Mouse (Mus musculus): ENCODE data around the gene Med7. TPM values are rescaled to one million over a fixed set of nuclear protein-coding genes. Genes with fewer than 3 reads are reported as not detected.
A peak's percentile ranks its signal among the peaks of the same experiment; 100 is the strongest.

Med7 gene
- polyA plus RNA-seq (2015; fragmentation: Nextera tagmentation; extraction: Ambion mirVana), result 55.9 and 56.7 TPM in 2 replicates

DNA sequence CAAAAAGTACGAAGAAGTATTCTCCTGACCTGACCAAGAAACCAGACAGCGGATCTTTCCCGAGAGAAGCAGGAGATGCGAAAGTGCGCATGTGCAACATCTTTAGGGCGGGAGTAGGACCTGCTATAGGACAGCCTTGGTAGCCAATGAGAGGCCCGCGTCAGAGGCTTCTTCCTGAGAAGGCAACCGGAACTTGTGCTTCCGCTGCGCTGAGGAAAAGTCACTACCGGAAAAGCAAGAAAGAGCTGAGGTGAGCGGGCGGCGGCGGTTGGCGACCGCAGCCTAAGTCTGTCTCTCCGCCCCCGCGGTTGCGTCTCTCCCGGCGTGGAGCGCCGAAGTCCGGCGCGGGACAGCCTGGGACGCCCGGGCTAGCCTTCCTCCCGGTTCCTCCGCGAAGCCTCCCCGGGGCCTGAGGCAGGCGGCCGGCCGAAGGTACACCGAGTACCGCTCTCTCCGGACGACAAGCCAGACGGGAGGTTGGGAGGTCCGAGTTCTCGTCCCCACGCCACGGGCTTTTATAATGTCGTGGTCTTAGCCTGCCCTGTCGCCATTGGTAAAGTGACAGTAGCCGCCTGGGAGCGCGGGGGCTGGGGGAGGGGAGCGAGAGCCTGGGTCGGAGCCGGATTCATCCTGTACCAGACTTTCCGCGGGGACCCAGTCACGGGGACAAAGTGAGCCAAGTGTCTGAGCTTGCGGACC, at the start of gene Med7:
TSS of gene Med7 (plus strand) at position 166 of the 699 bp plus-strand sequence.
- no peaks in the 10 kb centered on the region for H3K9me3 ChIP-seq (ENCODE audit: low read length)
- H3K9ac ChIP-seq (replicated peaks; ENCODE audit: low read depth), result peak within 1 kb of the TSS; percentile 95
- H3K4me3 ChIP-seq (ENCODE audit: low read depth, low read length), result peak within 1 kb of the TSS; percentile 98
- no peaks in the 10 kb centered on the region for H3K4me1 ChIP-seq (ENCODE audit: insufficient read depth, low read depth, low read length)
- TF ChIP-seq CTCF (IDR thresholded peaks at IDR 0.05), result no peak
- no peak for TF ChIP-seq EP300 (IDR thresholded peaks at IDR 0.05)
- H3K4me2 ChIP-seq (replicated peaks; ENCODE audit: low read depth, low read length), result peak within 1 kb of the TSS; percentile 78
- H3K27ac ChIP-seq (ENCODE audit: low read length), result peak within 1 kb of the TSS; percentile 93
- 1% methylated on average over 55 of the region's 59 CpGs for WGBS
- H3K27me3 ChIP-seq (replicated peaks; ENCODE audit: insufficient read depth, low read length), result no peaks in the 10 kb centered on the region
- DNase-seq (ENCODE audit: low spot score) (peak; percentile 99), ATAC-seq (peak; percentile 100)
- H3K36me3 ChIP-seq (ENCODE audit: insufficient read depth, low read length), result peaks cover 4% of the 10 kb centered on the region; the same call in 1 of the 2 replicates

DNA sequence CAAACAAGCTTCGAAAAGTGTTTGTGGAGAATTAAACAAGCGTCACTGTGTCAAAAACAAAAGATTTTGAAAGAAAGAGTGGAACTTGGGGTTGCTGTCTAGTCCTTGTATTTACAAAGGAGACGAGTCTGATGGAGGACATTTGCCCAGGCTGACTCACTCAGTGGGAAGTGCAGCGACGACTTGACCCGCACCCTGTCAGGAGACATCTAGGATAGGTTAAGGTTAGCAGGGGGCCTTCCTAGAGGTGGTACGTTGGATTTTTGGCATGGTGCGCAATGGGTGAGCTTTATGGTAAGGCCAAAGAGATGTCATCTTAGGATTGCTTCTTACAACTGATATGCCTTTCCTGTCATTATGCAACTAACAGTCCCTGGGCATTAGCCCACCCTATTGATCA, 49.7 kb upstream of the Med7 start:
- DNase-seq (ENCODE audit: low spot score), result no peak
- Histone ChIP-seq H3K27ac (ENCODE audit: low read length) (no peak overlapping the region), H3K36me3 (ENCODE audit: insufficient read depth, low read length) (no peaks in the 10 kb centered on the region), H3K9ac (replicated peaks; ENCODE audit: low read depth) (no peak overlapping the region), H3K9me3 (ENCODE audit: low read length) (no peaks in the 10 kb centered on the region), H3K4me2 (replicated peaks; ENCODE audit: low read depth, low read length) (no peak overlapping the region), H3K4me3 (ENCODE audit: low read depth, low read length) (no peak overlapping the region), H3K4me1 (ENCODE audit: insufficient read depth, low read depth, low read length) (no peaks in the 10 kb centered on the region), H3K27me3 (replicated peaks; ENCODE audit: insufficient read depth, low read length) (no peaks in the 10 kb centered on the region)
- 85% methylated on average over 8 of the region's 8 CpGs for WGBS
- TF ChIP-seq EP300 (IDR thresholded peaks at IDR 0.05) (no peak), CTCF (IDR thresholded peaks at IDR 0.05) (no peak)
- ATAC-seq, result no peak

DNA sequence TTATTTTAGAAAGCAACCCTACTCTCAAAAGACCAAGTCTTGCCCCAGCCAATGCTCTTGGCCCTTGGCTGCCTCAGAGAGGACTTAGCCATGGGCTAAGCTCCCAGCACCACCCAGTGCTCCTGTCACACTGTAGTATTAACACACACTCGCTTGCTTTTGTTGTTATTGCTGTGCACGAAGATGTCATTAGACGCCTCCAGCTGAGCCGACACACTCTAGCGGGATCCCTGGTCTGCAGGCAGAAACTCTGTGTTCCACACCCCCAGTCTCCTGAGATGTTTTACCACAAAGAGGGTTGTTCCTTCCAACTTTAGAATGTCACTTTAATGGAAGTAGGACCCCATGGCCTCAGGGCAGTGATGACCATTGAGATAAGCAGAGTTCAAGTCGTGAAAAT, 48.3 kb upstream of the Med7 start:
- H3K9ac ChIP-seq (replicated peaks; ENCODE audit: low read depth), result no peak overlapping the region
- H3K27me3 ChIP-seq (replicated peaks; ENCODE audit: insufficient read depth, low read length), result no peaks in the 10 kb centered on the region
- ATAC-seq, result no peak
- H3K4me2 ChIP-seq (replicated peaks; ENCODE audit: low read depth, low read length), result no peak overlapping the region
- no peaks in the 10 kb centered on the region for H3K4me1 ChIP-seq (ENCODE audit: insufficient read depth, low read depth, low read length)
- no peak for DNase-seq (ENCODE audit: low spot score)
- H3K27ac ChIP-seq (ENCODE audit: low read length), result no peak overlapping the region
- TF ChIP-seq CTCF (IDR thresholded peaks at IDR 0.05), result no peak
- no peak for TF ChIP-seq EP300 (IDR thresholded peaks at IDR 0.05)
- WGBS, result 43% methylated on average over 6 of the region's 6 CpGs
- no peaks in the 10 kb centered on the region for H3K9me3 ChIP-seq (ENCODE audit: low read length)
- no peak overlapping the region for H3K4me3 ChIP-seq (ENCODE audit: low read depth, low read length)
- no peaks in the 10 kb centered on the region for H3K36me3 ChIP-seq (ENCODE audit: insufficient read depth, low read length)

DNA sequence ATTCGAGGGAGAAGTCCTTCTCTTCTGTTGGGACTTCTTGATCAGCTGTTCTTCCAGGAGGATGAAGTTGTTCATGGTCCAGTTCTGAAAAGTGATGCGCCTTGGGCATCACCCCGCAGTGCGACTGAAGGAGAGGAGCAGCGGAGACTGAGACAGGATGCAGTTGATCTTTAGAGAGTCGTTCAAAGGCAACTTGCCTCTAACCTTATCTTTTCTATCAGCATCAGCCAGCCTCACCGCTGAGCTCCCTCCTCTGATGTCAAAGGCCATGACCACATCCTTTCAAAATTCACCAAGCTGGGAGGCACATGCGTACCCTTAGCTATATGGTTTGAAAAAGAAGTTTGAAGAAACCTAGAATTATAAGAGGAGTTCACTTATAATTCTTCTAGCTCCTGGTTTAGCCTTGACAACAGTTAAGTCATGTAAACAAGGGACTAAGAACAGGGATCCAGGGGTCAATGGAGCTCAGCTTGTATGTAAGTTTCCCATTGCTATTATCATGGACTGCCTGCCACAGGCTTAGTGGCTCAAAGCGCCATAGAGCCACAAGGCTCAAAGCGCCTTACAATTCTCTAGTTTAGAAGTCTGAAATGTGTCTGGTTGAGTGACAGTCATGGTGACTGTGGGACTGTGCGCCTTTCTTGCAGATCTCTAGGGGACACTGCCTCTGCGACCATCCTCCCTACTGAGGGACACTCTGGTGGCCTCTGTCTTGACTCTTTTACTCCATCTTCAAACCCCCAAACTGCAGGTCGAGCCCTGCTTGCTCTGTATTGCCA, 47.2 kb upstream of the Med7 start, which contains the start of gene Itk:
TSS of gene Itk (minus strand) at position 180 of the 782 bp plus-strand sequence.
- no peaks in the 10 kb centered on the region for H3K4me1 ChIP-seq (ENCODE audit: insufficient read depth, low read depth, low read length)
- H3K4me3 ChIP-seq (ENCODE audit: low read depth, low read length), result no peak within 1 kb of the TSS
- H3K36me3 ChIP-seq (ENCODE audit: insufficient read depth, low read length), result no peaks in the 10 kb centered on the region
- WGBS, result 66% methylated on average over 13 of the region's 13 CpGs
- H3K4me2 ChIP-seq (replicated peaks; ENCODE audit: low read depth, low read length), result no peak within 1 kb of the TSS
- ATAC-seq, result no peak
- no peaks in the 10 kb centered on the region for H3K27me3 ChIP-seq (replicated peaks; ENCODE audit: insufficient read depth, low read length)
- no peak within 1 kb of the TSS for H3K27ac ChIP-seq (ENCODE audit: low read length)
- no peak for TF ChIP-seq EP300 (IDR thresholded peaks at IDR 0.05)
- TF ChIP-seq CTCF (IDR thresholded peaks at IDR 0.05), result no peak
- H3K9ac ChIP-seq (replicated peaks; ENCODE audit: low read depth), result no peak within 1 kb of the TSS
- no peaks in the 10 kb centered on the region for H3K9me3 ChIP-seq (ENCODE audit: low read length)
- peak; percentile 6 for DNase-seq (ENCODE audit: low spot score)

DNA sequence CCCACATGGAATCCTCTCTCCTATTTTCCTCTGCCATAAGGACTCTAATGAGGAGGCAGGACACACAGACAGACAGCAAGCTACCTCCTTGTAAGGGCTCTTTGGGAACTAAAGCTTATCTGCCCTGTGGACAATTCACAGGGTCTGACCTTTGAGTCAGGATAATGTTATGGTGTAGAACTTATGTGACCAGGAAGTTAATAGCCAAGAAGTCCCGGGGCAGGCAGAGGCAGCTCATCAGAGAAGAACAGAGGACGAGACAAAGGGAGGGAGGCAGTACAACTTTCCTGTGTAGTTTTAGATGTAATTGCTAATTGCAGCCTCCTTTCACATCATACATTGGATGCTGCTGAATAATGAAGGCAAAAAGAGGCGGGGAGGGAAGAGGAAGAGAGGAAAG, 46.1 kb upstream of the Med7 start:
- H3K4me3 ChIP-seq (ENCODE audit: low read depth, low read length), result no peak overlapping the region
- H3K9ac ChIP-seq (replicated peaks; ENCODE audit: low read depth), result no peak overlapping the region
- no peaks in the 10 kb centered on the region for H3K36me3 ChIP-seq (ENCODE audit: insufficient read depth, low read length)
- WGBS, result 55% methylated on average over 3 of the region's 3 CpGs
- no peak overlapping the region for H3K4me2 ChIP-seq (replicated peaks; ENCODE audit: low read depth, low read length)
- DNase-seq (ENCODE audit: low spot score) (no peak), ATAC-seq (no peak)
- no peaks in the 10 kb centered on the region for H3K4me1 ChIP-seq (ENCODE audit: insufficient read depth, low read depth, low read length)
- H3K27me3 ChIP-seq (replicated peaks; ENCODE audit: insufficient read depth, low read length), result no peaks in the 10 kb centered on the region
- H3K27ac ChIP-seq (ENCODE audit: low read length), result no peak overlapping the region
- no peaks in the 10 kb centered on the region for H3K9me3 ChIP-seq (ENCODE audit: low read length)
- no peak for TF ChIP-seq EP300 (IDR thresholded peaks at IDR 0.05)
- TF ChIP-seq CTCF (IDR thresholded peaks at IDR 0.05), result no peak

DNA sequence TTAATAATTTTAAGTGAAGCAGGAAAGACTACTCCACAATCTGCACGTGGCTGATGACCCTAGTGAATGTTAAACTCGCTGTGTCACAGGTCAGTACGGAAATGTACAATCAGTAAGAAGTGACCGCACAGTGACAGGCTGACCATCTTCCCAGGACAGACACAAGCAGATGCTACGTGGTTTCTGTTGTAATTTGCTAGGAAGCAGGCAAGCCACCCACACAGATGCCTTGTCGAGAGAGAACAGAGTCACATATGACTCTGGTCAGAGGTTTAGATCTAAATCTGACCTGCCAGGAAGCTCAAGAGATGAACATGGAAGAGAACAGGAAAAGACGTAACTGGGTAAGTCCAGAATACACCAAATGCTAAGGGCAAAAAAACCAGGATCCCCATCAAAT, 43.8 kb upstream of the Med7 start:
- TF ChIP-seq EP300 (IDR thresholded peaks at IDR 0.05) (no peak), CTCF (IDR thresholded peaks at IDR 0.05) (no peak)
- no peak overlapping the region for H3K27ac ChIP-seq (ENCODE audit: low read length)
- 67% methylated on average over 7 of the region's 7 CpGs for WGBS

More for the DNA sequence above, 43.8 kb upstream of the Med7 start:
- Histone ChIP-seq H3K4me3 (ENCODE audit: low read depth, low read length) (no peak overlapping the region), H3K4me1 (ENCODE audit: insufficient read depth, low read depth, low read length) (no peaks in the 10 kb centered on the region), H3K36me3 (ENCODE audit: insufficient read depth, low read length) (no peaks in the 10 kb centered on the region), H3K4me2 (replicated peaks; ENCODE audit: low read depth, low read length) (no peak overlapping the region), H3K9me3 (ENCODE audit: low read length) (no peaks in the 10 kb centered on the region), H3K9ac (replicated peaks; ENCODE audit: low read depth) (no peak overlapping the region), H3K27me3 (replicated peaks; ENCODE audit: insufficient read depth, low read length) (no peaks in the 10 kb centered on the region)
- DNase-seq (ENCODE audit: low spot score) (no peak), ATAC-seq (no peak)
